Mouse (Mus musculus) midbrain, embryonic 14.5 days (tissue): ENCODE measurements around the gene Olfr790. TPM values are rescaled to one million over a fixed set of nuclear protein-coding genes. Genes with fewer than 3 reads are reported as not detected.
A peak's percentile ranks its signal among the peaks of the same experiment; 100 is the strongest.

Experiments used
- ATAC-seq: fragments of 200-750 bp; cut with Nextera tagmentation; 2 replicates; pipeline ENCODE4 v1.8.0; 2017; ENCODE audit warnings: moderate number of reproducible peaks, moderate library complexity; ENCODE audit not compliant: low FRiP score, low TSS enrichment
- DNase-seq: peaks from one replicate; pipeline ENCODE4 v3.0.0-alpha.2; 2015
- H3K27ac ChIP-seq: fragments of 300-500 bp; sonication (generic); replicated peaks from 2 replicates; pipeline ENCODE4 v1.5.1; 2014; ENCODE audit warnings: mild to moderate bottlenecking, low read depth, low read length, moderate library complexity
- H3K27me3 ChIP-seq: fragments of 300-500 bp; sonication (generic); 2 replicates; pipeline ENCODE4 v1.6.1; 2014; ENCODE audit warnings: low read length, control low read depth, mixed read lengths; ENCODE audit not compliant: control insufficient read depth, insufficient read depth
- H3K36me3 ChIP-seq: fragments of 300-500 bp; sonication (generic); 2 replicates; pipeline ENCODE4 v1.6.1; 2014; ENCODE audit warnings: low read length, control low read depth; ENCODE audit not compliant: control insufficient read depth, insufficient read depth
- H3K4me1 ChIP-seq: fragments of 300-500 bp; sonication (generic); 2 replicates; pipeline ENCODE4 v1.6.1; 2014; ENCODE audit warnings: mild to moderate bottlenecking, antibody characterized with exemption, low read length, control low read depth; ENCODE audit not compliant: control insufficient read depth, insufficient read depth
- H3K4me2 ChIP-seq: fragments of 300-500 bp; sonication (generic); 2 replicates; pipeline ENCODE4 v1.6.1; 2014; ENCODE audit warnings: mild to moderate bottlenecking, low read length, moderate library complexity
- H3K4me3 ChIP-seq: fragments of 300-500 bp; sonication (generic); replicated peaks from 2 replicates; pipeline ENCODE4 v1.5.1; 2014; ENCODE audit warnings: low read depth, low read length
- H3K9ac ChIP-seq: fragments of 300-500 bp; sonication (generic); replicated peaks from 2 replicates; pipeline ENCODE4 v1.6.1; 2014; ENCODE audit warnings: mild to moderate bottlenecking, low read length, moderate library complexity
- H3K9me3 ChIP-seq: fragments of 300-500 bp; sonication (generic); 2 replicates; pipeline ENCODE4 v1.6.1; 2016; ENCODE audit warnings: low read length, control low read depth, mixed read lengths; ENCODE audit not compliant: control insufficient read depth
- WGBS: fragments of 180-500 bp; shearing (Covaris S2); extraction: QIAGEN DNeasy Blood & Tissue Kit; methylation state at CpG from one replicate; pipeline ENCODE4 v1.1.7; 2014; 5-methylcytosine and 5-hydroxymethylcytosine counted together
- polyA plus RNA-seq: library from polyadenylated mRNA; unstranded; fragments of >200 nt; fragmentation: Nextera tagmentation; extraction: Ambion mirVana; gene quantifications from 2 replicates; pipeline ENCODE4 v1.2.1, GENCODE M21; 2014

Olfr790 gene
- polyA plus RNA-seq, result not detected in 2 replicates

DNA sequence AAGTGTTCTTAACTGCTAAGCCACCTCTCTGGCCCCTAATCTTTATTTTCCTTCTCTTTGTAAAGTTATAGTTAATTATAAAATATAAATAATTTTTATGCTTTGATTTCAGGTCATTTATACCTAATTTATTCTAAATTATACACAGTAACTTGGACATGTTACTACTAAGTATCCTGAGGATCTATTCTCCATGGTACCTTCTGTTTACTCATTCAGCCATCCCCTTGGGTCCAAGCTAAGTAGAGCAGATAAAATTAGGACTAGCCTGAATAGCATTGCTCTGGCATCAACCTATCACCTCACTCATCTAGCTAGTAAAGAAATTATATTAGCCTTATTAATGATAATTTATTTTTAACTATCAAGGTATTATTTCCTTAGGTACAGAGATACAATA lies at the start of gene Olfr790:
TSS of gene Olfr790 (plus strand) at position 301 of the 400 bp plus-strand sequence.
- Histone ChIP-seq H3K27me3 (no peaks in the 10 kb centered on the region), H3K9ac (no peak within 1 kb of the TSS), H3K4me1 (no peaks in the 10 kb centered on the region), H3K4me3 (no peak within 1 kb of the TSS), H3K4me2 (no peak within 1 kb of the TSS), H3K36me3 (no peaks in the 10 kb centered on the region), H3K9me3 (no peaks in the 10 kb centered on the region), H3K27ac (no peak within 1 kb of the TSS)
- ATAC-seq, result no peak
- no peak for DNase-seq

DNA sequence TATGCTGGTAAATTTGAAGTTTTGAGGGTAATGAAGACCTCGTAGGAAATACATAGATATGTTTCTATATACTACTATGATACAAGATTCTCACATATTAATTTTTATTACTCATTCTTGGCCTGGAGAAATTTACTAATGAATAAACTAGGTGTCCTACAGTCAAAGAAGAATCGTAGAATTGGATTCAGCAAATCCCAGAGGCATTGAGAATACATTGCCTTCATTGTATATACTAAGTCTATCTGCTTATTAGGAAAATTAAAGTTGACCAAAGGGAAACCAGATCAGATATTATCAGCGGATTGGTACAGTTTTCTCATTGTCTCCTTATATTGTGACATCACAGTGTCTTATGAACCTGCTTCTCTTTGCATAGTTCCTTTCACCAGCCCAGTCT lies 36.7 kb upstream of the Olfr790 start, which contains the start of gene Olfr787:
TSS of gene Olfr787 (plus strand) at position 301 of the 400 bp plus-strand sequence.
- DNase-seq (no peak), ATAC-seq (no peak)
- H3K27me3 ChIP-seq, result no peaks in the 10 kb centered on the region
- no peak within 1 kb of the TSS for H3K9ac ChIP-seq
- 85% methylated on average over 3 of the region's 3 CpGs for WGBS
- H3K4me1 ChIP-seq, result no peaks in the 10 kb centered on the region
- H3K27ac ChIP-seq, result no peak within 1 kb of the TSS
- H3K4me3 ChIP-seq, result no peak within 1 kb of the TSS
- H3K4me2 ChIP-seq, result no peak within 1 kb of the TSS
- no peaks in the 10 kb centered on the region for H3K9me3 ChIP-seq
- H3K36me3 ChIP-seq, result no peaks in the 10 kb centered on the region

DNA sequence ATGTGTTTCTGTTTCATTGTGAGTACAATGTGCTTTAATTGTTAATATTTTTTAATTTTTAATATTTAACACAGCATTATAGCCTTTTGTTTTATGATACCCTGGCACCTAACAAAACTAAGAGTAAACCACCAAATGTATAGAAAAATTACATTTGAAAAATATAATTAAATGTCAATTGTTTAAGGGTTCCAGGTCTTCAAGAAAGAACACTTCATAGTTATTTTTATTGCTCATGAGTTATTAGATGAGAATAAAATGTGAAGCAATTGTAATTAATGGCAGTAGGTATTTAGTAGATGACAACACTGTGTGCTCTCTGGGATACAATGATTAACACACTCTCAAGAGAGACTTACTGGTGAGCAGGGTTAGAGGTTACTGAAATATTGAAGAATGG lies 27.6 kb upstream of the Olfr790 start, which contains the start of gene Olfr788:
TSS of gene Olfr788 (plus strand) at position 301 of the 400 bp plus-strand sequence.
- Histone ChIP-seq H3K27ac (no peak within 1 kb of the TSS), H3K27me3 (no peaks in the 10 kb centered on the region), H3K9ac (no peak within 1 kb of the TSS), H3K36me3 (no peaks in the 10 kb centered on the region), H3K4me2 (no peak within 1 kb of the TSS), H3K4me1 (no peaks in the 10 kb centered on the region), H3K4me3 (no peak within 1 kb of the TSS), H3K9me3 (no peaks in the 10 kb centered on the region)
- no peak for DNase-seq
- ATAC-seq, result no peak

DNA sequence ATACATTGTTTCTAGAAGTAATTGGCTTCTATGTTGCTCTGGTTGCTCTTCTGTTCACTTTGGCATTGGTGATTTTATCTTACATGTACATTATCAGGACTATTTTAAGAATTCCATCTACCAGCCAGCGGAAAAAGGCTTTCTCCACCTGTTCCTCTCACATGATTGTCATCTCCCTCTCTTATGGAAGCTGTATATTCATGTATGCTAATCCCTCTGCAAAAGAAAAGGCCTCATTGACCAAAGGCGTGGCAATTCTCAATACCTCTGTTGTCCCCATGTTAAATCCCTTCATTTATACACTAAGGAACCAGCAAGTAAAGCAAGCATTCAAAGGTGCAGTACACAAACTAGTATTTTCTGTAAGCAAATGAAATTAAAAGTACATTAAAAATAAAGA lies 25.0 kb upstream of the Olfr790 start:
- Histone ChIP-seq H3K4me3 (no peak overlapping the region), H3K9ac (no peak overlapping the region), H3K4me2 (no peak overlapping the region), H3K27me3 (no peaks in the 10 kb centered on the region), H3K9me3 (no peaks in the 10 kb centered on the region), H3K27ac (no peak overlapping the region), H3K4me1 (no peaks in the 10 kb centered on the region), H3K36me3 (no peaks in the 10 kb centered on the region)
- 23% methylated on average over 2 of the region's 2 CpGs for WGBS
- DNase-seq (peak; percentile 6), ATAC-seq (no peak)

DNA sequence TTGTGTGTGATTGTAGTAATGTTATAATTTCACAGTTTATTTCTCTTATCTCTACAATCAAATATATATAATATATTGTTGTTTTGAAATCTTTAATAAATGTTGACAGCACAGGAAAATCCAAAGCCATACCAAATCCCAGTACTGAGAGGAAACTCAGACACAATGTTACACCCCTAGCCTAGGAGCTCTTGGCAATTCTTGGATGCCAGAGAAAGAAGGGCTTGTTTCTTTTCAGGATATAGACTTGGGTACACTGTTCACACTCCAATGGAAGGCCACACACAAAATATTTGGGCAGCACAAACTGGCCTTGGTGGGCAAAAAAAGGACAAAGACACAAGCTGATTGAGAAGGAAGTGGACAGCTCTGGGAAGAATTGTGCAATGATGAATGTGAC lies 24.6 kb upstream of the Olfr790 start:
- no peaks in the 10 kb centered on the region for H3K4me1 ChIP-seq

DNA sequence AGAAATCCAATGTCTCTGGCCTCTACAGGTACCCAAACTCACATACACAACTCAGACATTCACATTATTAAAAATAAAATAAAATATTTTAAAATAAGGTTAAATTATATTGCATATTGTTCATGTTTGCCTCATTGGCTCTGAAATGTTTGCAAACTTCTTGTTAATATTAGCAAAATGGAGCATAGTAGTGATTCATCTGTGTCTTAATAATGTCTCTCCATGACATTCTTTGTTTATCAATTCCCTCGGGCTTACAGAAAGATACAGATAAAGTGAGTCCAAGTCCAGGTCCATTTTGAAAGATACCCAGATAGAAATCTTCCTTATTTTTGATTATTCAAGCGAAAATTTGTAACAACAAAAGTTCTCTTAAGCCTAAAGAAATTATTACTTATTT lies 13.8 kb upstream of the Olfr790 start, which contains the start of gene Olfr789:
TSS of gene Olfr789 (plus strand) at position 301 of the 400 bp plus-strand sequence.
- H3K4me1 ChIP-seq, result no peaks in the 10 kb centered on the region
- no peak within 1 kb of the TSS for H3K27ac ChIP-seq
- WGBS, result 73% methylated on average over 2 of the region's 2 CpGs
- H3K4me2 ChIP-seq, result no peak within 1 kb of the TSS
- H3K27me3 ChIP-seq, result no peaks in the 10 kb centered on the region
- H3K9me3 ChIP-seq, result no peaks in the 10 kb centered on the region
- DNase-seq, result no peak
- H3K9ac ChIP-seq, result no peak within 1 kb of the TSS
- no peak for ATAC-seq
- H3K36me3 ChIP-seq, result no peaks in the 10 kb centered on the region
- no peak within 1 kb of the TSS for H3K4me3 ChIP-seq

More for the DNA sequence above, 24.6 kb upstream of the Olfr790 start:
- Histone ChIP-seq H3K27me3 (no peaks in the 10 kb centered on the region), H3K36me3 (no peaks in the 10 kb centered on the region), H3K27ac (no peak overlapping the region), H3K4me2 (no peak overlapping the region), H3K9ac (no peak overlapping the region), H3K4me3 (no peak overlapping the region), H3K9me3 (no peaks in the 10 kb centered on the region)
- ATAC-seq, result no peak
- no peak for DNase-seq

DNA sequence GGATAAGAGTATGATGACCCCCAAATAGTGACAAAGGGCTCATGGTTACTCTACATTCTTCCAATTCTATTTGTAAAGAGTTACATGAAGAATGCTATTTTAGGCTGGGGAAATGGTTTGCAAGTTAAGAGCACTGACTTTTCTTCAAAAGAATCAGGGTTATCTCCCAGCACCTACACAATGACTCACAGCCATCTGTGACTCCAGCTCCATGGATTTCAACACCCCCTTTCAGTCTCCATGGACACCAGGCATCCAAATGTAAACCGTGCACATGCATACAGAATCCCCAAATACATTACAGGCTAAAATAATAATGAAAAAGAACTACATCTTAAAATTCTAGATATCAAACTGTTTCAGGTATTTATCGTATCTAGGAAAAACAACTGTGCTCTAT lies 8.2 kb upstream of the Olfr790 start:
- no peak overlapping the region for H3K4me2 ChIP-seq
- no peaks in the 10 kb centered on the region for H3K9me3 ChIP-seq
- DNase-seq (no peak), ATAC-seq (no peak)
- H3K36me3 ChIP-seq, result no peaks in the 10 kb centered on the region
- H3K4me3 ChIP-seq, result no peak overlapping the region
- no peaks in the 10 kb centered on the region for H3K27me3 ChIP-seq
- H3K9ac ChIP-seq, result no peak overlapping the region
- 80% methylated on average over 2 of the region's 2 CpGs for WGBS
- H3K4me1 ChIP-seq, result no peaks in the 10 kb centered on the region
- H3K27ac ChIP-seq, result no peak overlapping the region

DNA sequence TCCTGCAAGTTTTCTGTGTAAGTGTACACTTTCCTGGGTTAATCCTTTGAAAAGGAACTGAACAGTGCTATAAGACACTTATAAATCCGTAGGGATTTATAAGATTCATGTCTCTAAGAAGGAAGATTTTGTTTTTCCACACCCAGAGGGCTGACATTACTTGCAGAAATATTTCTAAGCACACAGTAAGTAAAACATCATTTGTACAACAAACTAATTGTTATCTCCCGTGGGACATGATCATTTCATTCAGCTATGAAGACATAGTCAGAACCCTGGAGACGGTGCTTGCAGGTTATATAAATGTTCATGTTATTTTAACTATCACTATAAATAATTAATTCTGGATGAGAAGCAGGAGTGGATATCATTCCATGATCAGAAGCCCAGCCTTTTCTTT lies 23.2 kb downstream of the Olfr790 start, which contains the start of gene Olfr791:
TSS of gene Olfr791 (plus strand) at position 301 of the 400 bp plus-strand sequence.
- Histone ChIP-seq H3K27me3 (no peaks in the 10 kb centered on the region), H3K27ac (no peak within 1 kb of the TSS), H3K4me1 (no peaks in the 10 kb centered on the region), H3K4me3 (no peak within 1 kb of the TSS), H3K36me3 (no peaks in the 10 kb centered on the region), H3K9ac (no peak within 1 kb of the TSS), H3K4me2 (no peak within 1 kb of the TSS), H3K9me3 (no peaks in the 10 kb centered on the region)
- ATAC-seq (no peak), DNase-seq (no peak)
- 72% methylated on average over 3 of the region's 3 CpGs for WGBS

DNA sequence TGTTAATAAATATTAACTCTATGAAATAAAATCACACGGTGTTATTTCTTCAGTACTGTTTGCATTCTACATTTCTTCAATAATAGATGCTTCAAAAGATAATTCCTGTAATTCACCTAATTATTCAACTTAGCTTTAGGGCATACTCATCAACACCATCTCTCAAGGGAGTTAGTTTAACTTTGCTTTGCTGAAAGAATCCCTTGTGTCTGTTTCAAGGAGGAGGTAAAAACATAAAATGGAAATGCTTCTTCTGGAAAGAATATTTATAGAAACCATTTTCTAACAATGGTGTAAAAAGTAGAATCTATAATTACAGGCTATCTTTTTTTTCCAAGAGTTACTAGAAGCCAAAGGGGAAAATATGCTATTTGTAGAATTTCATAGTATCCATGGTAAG lies 40.6 kb downstream of the Olfr790 start, which contains the start of gene Olfr792:
TSS of gene Olfr792 (plus strand) at position 301 of the 400 bp plus-strand sequence.
- WGBS, result 79% methylated on average over 1 of the region's 1 CpGs
- H3K36me3 ChIP-seq, result no peaks in the 10 kb centered on the region
- no peak within 1 kb of the TSS for H3K4me3 ChIP-seq
- ATAC-seq (no peak), DNase-seq (no peak)
- no peak within 1 kb of the TSS for H3K9ac ChIP-seq
- H3K4me1 ChIP-seq, result no peaks in the 10 kb centered on the region
- no peak within 1 kb of the TSS for H3K4me2 ChIP-seq
- peaks cover 4% of the 10 kb centered on the region; the same call in 1 of the 2 replicates for H3K9me3 ChIP-seq
- no peak within 1 kb of the TSS for H3K27ac ChIP-seq
- H3K27me3 ChIP-seq, result no peaks in the 10 kb centered on the region
